Mouse (Mus musculus): ENCODE data around the gene Rhbdd3.

- TF ChIP-seq CTCF (IDR thresholded peaks at IDR 0.05; ENCODE audit: control insufficient read depth, insufficient read depth, low read length) (no peak), POLR2A (IDR thresholded peaks at IDR 0.05; ENCODE audit: borderline replicate concordance, control insufficient read depth, low read depth, low read length) (no peak)
Observed at GRCm38 (mm10) chr11:5068126-5068971, 30.4 kb upstream of the Rhbdd3 start.

Measured in bone marrow, adult 2 months (tissue).